Mouse (Mus musculus) heart, adult 8-10 months (tissue): ENCODE data around the gene Pagr1a. TPM values are rescaled to one million over a fixed set of nuclear protein-coding genes. Genes with fewer than 3 reads are reported as not detected.

Experiments
- DNase-seq: peaks from one replicate; pipeline ENCODE4 v3.0.0; 2022; ENCODE audit warnings: low spot score
- total RNA-seq, 4 experiments: library from RNA; stranded (reverse); gene quantifications; 2 replicates each; pipeline ENCODE4 v1.2.4; 2022

Pagr1a gene
- total RNA-seq, 4 experiments from 2014 or later, result 8.3 to 22.2 (median 10.5) TPM

DNA sequence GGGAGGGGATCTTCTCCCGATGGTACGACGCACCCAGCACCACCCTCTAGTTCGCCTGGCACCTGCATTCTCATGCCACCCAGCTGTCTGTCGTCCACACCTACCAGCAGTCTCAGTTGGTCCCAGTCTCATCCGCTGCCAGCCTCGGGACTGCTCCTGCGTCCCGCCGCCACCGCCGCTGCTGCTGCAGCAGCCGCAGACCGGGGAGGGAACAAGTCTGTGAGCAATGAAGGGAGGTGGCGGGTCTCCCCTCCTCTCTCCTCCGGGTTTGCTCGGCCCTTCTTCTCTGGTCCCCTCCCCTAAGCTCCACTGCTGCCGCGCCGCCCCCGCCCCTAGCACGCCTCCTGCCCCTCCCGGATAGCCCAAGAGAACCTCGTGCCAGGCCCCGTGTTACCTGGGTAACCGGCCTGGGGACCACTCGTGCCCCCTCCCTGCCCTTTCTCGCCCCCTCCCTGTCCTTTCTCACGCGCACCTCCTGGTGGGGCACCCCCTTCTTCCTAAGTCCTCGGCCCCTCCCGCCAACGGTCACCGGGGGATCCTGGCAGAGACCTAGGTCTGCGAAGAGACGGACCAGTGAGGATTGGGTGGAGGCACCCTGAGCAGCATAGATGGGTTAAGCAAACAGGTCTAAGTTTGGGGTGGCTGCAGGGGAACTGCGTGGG is 3.9 kb upstream of the Pagr1a start, which contains the start of the genes Gm42742 and Prrt2:
TSS of gene Gm42742 (minus strand) at position 197 of the 662 bp plus-strand sequence.
TSS of gene Prrt2 (minus strand) at position 311 of the 662 bp plus-strand sequence.
- no peak for DNase-seq

DNA sequence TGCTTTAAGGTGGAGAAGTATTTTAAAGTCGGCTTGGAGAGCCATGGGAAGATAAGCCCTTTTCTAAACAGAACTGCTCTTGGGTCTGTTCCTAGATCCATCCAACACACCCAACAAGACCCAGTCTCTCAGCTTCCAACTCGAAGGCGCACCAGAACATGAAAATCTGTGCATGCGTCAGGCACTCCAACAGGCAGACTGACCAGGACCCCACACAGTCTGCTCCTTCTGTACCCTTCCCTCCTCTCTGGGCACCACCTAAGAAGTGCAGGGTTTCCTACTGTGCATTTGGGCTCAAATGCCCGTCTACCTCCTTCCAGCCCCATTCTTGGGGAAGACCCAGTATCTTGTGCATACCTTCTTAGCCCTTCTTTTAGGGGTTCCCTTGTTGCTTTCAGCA is 3.3 kb upstream of the Pagr1a start:
- no peak for DNase-seq

DNA sequence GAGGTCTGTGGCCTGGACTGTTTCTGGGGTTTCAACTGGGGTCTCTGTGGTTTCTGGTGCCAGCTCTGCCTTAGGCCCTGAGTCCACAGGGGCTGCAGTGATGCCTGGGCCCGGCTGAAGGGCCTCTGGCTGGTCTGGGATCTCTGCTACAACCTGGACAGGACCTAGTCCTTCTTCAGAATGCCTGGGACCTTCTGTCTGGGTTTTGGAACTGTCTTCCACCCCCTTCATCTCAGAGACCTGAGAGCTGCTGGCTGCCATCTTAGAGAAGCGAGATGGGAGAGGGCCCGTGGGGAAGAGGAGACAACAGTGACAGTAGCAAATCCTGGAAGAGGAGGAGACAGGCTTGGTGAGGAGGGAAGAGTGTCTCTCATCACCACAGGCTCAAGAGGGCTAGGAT is 2.9 kb upstream of the Pagr1a start:
- DNase-seq, result no peak

DNA sequence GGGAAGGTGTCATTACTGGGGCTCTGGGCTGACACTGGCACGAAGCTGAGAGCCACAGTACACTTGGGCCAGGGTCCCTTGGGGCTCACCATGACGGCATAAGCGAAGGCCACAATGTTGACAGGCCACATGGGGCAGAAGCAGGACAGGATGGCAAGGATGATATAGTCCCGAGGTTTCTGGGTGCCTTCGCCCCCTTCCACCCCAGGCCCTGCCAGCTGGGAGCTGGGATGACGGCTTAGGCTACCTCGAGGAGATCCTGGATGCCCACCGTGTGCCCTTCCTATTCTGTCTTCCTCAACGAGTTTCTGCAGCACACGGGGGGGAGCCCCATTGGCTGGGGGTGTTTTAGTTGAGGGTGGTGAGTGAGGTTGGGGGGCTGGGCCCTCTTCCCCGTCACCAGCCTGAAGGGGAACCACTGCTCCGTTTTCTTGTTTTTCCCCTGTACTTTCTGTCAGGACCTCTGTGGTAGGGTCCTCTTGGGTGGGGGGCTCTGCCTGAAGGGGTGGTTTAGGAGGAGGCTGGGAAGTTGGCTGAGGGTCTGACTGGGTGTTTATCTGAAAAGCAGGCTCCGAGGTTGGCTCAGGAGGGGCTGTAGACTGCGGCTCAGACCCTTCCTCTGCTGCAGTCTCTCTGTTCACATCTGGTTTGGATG is 2.3 kb upstream of the Pagr1a start:
- DNase-seq, result no peak

DNA sequence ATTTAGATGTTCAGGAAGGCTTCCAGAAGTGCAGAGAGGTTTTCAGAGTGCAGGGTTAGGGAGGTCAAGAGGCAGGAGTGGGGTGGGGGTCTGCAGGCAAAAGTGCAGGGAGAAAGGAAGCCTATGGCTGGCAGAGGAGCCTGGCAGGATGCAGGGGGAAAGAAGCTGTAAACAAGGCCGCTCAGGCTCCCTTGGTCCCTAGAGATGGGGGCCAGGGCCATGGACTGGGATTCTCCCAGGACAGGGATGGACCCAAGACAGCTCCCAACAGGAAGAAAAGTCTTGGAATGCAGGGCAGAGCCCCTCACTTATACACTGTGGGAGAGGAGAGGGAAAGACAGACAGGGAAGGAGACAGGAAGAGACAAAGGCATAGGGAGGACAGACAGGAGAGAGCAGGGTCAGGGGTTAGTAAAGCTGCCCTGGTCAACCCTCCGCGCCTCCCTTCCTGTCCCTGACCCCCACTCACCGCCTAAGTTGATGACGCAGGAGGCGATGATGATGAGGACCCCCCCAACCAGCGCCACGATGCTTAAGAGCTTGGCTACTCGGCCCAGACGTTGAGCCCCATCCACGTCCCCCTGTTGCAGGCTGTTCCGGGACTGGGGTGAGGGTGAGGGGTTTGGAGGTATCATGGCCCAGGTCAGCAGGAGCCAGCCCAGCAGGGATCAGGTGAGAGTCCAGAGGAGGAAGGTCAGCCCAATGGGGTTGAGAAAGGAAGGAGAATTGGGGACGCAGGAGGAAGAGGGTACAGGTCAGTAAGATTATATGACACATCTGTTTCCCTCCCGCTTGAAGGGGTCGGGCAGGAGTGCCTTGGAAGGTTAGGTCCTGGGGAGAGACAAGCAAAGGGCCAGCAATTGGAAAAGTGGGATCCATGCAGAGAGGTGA is 1.5 kb upstream of the Pagr1a start:
- no peak for DNase-seq

DNA sequence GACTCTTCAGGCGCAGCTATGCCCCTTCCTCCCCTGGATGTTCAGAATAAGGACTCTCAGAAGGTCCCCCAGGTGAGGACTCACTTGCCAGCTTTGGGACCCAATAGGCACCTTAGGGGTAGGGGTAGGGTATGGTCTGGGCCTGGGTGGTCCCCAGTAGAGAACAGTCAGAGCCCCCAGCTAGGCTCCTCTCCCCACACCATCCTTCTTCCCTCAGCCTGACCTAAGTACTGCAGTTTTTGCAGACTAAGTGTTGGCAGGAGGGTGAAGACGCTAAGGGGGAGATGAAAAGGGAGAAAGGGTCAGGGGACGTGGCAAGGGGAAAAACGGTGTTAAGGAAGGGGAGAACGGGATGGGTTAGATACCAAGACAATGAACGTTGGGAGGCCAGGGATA is 796 bp upstream of the Pagr1a start:
- no peak for DNase-seq

DNA sequence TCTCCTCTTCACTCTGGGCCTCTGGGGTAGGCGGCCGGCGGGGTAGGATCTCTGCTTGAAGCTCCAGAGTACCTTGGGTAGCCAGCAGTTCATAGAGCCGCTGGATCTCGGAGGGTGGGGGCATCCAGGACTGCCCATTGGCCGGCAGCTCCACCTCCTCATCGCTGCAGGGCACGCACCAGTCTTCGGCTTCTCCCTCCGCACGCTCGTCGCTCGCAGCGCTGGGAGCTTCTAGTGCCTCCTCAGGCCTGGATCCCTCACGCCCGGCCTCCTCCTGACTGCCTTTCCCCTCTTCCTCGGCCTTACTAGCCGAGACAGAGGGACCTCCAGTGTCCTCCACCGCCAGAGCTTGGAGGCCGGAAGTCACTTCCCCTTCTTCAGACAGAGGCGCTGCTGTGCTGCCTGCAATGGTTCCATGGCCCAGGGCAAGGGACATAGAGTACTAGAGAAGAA is 640 bp downstream of the Pagr1a start:
- DNase-seq, result no peak

DNA sequence TGATC is 869 bp downstream of the Pagr1a start, which contains the start of gene Pagr1b:
TSS of gene Pagr1b (minus strand) at position 4 of the 5 bp plus-strand sequence.
- DNase-seq, result no peak

DNA sequence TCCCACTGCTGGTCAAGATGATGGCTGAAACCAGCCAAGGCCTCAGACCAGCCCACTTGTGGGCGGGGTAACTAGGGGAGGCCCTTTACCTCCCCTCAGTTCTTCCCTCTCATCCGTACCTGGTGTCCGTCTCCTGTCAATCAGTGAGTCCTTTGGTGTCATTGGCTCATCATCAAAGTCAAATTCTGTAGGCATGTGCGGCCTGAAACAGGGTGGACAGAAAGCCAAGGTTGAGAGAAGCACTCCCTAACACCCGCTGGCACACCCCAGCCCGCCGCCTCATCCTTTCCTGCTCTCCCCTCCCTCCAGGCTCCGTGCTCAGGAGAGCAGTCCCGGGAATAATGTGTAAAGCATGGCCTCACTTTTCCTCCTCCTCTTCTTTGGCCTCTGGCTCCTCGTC is 1.1 kb downstream of the Pagr1a start:
- DNase-seq, result no peak

DNA sequence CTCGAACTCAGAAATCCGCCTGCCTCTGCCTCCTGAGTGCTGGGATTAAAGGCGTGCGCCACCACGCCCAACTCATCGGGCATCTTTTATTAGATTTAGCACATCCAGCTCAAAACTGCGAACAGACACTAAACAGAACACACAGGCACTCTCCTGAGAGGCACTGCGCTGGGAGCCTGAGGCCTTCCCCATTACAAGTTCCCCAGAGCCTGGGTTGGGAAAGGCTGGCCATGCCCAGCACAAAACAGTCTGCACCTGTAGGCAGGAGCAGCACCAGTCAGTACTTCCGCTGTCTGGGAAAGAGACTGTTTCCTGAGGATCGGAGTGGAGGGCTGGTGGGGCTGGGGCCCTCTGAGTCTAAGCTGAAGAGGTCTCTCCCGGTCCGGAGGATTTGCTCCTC is 2.2 kb downstream of the Pagr1a start:
- DNase-seq, result no peak

DNA sequence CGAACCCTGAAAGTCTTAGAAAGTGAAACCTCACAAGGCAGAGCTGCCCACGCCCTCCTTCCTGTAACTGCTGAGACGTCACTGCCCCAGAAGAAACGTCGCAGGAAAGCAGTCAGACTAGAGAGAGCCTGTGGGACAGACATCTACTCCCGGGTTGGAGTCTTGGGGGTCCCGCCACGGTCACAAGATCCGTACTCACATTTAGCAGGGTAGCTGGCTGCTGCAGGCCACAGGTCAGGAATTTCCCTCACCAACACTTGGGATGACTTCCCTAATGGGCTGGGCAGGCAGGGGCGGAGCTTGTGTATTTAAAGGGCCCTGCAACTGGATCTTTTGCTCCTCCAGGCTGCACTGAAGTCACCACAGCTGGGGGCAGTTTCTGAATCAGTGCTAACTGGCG is 2.8 kb downstream of the Pagr1a start, which contains the start of gene Mvp:
TSS of gene Mvp (minus strand) at position 302 of the 400 bp plus-strand sequence.
- peak; percentile 87 for DNase-seq

DNA sequence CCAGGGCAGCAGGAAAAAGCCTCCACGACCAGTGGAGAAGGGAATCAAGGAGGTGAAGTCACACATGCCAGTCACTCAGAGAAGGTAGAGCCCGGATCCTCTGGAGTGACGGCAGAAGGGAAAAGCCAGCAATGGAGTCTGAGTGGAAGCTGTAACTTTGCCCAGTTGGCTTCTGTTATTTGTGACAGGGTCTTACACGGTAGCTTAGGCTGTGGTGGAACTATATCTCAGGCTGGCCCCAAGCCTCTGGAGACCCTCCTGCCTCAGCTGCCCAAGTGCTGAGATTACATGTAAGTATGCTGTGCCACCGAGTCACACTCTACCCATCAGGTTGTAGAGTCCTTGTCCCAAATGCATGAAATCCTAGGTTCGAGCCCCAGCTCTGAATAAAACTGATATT is 3.8 kb downstream of the Pagr1a start:
- no peak for DNase-seq

DNA sequence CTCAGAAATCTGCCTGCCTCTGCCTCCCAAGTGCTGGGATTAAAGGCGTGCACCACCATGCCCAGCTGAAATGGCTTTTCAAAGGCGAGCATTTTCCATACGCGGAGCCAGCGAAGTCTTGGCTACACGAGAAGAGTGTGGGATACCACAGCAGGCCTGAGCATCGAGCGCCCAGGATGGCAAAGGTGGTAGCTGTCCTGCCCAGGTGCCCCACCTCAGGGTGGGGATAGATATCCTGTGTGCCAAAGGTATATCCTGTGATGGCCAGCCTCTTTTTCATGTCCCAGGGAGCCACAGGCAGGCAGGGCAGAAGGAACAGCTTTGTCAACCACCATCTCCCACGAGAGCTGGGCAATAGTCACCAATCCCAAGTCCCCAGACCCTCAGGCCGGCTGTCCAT is 4.3 kb downstream of the Pagr1a start:
- no peak for DNase-seq

DNA sequence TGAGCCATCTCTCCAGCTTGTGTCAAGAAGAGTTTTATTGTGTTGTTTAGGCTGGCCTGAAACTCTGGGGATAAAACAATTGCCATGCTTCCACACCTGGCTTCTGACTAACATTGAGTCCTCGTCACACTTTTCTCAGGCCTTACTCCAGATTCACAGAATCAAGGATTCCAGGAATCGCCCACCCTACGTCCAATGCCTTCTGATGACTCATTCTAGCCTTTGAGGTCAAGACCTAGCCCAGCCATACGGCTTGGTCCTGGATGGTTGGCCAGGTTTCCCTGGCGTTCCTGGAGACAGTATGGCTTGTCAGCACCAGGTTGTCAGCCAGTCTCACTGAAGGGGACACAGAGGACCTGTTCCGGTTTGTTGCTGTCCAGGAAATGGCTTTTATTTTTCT is 4.8 kb downstream of the Pagr1a start:
- no peak for DNase-seq

DNA sequence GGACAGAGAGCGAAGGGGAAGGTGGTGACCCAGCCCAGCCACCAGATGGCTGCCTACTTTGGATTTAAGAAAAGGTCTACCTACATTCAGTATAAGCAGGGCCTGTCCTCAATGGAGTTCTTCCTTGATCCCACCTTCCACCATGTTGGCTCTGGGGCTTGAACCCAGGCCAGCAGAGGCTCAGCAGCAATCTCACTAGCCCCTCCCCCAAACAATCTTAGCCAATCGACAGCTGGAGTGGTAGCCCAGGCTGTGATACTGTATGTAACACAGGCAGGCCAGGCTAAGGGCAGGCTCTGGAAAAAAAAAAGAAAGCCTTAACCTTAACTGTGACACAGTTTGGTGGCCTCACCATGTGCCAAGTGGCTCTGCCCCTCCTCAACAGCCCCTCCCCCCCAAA is 5.4 kb downstream of the Pagr1a start:
- no peak for DNase-seq

DNA sequence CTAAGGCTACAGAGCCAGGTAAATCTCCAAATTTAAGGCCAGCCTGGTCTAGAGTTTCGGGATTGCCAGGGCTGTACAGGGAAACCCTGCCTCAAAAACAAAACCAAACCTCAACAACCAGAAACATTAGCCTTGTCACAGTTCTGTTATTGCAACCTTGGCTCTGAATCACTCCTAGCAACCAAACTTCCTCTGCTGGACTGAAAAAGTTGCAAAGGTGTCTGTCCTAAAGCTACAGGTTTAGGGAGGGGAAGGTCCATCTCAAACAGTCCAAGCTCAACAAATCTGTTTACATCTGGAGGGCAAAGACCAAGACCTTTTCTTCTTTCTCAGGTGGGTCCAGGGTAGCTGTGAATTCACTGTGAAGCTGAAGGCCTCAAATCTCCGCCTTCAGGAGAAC is 6.1 kb downstream of the Pagr1a start:
- DNase-seq, result no peak

DNA sequence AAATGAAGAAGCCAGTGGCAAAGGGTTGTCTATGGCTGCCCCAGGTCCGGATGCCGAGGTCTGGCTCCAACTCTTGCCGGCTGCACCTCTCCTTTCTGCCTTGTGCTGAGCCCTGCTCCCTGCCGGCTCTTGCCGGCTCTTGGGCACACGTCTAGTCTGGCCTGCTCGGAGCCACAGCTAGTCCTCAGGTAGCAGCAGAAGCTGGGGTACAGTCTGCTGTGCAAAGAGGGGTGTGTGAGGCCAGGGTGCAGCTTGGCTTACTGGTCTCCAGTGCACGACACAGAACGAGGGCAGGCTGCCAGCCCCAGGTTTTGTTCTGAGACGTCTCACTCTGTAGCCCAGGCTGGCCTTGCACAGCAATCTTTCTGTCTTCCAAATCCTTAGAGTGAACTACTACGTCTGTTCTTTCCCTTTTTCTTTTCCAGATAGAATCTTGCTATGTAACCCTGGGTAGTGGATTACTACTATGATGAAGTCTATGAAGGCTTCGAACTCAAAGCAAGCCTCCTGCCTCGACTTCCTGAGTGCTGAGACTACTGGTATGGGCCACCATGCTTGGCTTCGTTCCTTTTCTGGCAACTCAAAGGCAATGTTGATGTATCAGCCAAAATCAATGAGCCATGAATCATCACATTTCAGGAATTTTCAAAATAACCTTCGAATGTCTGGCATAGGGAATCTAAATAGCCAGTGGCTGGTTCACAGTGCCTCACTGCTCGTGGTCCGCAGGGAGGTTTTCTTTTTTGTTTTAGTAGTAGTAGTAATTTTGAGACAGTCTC is 7.7 kb downstream of the Pagr1a start:
- DNase-seq, result no peak

DNA sequence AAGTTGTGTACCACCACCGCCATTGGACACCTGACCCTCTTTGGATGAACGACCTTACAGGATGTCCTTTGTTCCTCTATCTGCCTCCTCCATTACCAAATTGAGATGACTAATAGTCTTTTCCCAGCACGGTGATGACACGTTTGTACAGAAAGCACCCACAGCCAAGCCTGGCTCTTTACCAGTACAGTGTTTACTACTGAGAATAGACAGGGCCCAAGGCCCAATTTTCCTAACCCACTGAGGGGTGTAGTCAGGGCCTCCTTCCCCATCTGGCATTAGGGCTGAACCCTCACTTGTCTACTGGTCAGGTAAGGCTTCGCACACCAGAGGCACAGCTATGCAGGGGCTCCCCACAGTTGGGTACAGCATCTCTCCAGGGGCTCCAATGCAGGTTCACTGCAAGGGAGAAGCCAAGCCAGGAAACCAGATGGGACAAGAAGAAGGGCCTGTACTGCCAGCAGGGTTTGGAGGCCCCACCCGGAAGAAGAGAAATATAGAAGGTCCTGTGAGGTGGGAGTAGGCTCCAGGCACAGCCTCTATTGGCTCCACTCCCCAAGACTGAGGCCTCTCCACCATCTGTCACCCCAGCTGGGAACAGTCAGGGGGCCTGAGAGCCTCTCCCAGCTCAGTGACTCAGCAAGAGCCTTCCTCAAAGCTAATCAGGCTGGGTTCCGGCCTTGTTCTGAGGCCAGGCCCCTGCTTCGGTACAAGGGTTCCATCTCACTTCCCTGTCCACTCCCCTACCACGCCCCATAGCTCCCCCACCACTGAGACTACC is 8.7 kb downstream of the Pagr1a start:
- peak; percentile 87 for DNase-seq

DNA sequence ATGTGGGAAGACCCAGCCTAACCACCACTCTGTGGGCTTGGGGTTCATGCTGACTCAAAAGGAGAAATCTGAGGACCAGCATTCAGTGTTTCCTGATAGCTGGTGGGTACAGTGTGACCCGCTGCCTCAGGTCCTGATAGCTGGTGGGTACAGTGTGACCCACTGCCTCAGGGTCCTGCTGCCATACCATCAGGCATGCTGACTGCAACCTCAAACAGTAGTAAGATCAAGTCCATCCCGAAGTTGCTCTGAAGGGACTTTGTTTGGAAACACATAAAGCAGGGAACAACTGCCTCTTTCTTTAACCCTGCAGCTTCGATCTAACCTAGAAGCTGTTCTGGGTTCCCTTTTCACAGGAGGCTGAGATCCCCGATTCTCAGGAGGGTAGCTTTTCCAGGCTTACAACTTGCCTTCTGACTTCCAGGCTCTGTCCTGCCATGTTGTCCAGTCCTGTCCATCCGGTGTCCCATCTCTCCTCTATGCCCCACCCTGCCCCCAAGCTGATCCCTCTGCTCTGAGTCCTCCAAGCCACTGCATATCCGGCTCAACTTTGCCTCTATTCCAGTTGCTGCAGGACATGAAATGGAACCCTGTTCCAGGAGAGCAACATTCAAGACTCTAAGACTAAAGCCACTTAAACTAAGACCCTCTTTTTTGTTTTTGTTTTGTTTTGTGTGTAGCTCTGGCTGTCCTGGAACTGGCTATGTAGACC is 9.7 kb downstream of the Pagr1a start:
- no peak for DNase-seq

DNA sequence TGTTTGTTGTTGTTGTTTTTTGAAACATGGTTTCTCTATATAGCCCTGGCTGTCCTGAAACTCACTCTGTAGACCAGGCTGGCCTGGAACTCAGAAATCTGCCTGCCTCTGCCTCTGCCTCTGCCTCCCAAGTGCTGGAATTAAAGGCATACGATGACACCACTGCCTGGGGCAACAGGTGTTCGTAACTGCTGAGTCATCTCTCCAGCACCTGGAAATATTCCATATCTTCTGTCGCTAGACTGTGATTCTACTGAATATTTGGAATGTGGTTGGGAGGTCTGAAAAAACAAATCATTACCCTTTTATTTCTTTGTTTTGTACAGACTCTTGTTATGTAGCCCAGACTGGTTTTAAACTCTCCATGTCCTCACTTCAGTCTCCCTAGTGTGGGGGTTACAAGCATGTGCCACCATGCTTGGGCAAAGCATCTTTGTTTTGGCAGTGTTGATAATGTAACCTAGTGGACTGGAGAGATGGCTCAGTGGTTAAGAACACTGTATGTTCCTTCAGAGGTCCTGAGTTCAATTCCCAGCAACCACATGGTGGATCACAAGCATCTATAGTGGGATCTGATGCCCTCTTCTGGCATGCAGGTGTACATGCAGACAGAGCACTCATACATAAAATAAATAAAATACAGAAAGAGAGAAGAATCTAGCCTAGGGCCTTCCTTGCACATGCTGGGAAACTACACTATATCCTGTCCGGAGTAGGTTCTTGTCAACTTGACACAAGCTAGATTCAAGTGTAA is 12.9 kb downstream of the Pagr1a start:
- no peak for DNase-seq
